Mouse (Mus musculus): ENCODE data around the gene Rapgef4.

Rapgef4 gene

DNA sequence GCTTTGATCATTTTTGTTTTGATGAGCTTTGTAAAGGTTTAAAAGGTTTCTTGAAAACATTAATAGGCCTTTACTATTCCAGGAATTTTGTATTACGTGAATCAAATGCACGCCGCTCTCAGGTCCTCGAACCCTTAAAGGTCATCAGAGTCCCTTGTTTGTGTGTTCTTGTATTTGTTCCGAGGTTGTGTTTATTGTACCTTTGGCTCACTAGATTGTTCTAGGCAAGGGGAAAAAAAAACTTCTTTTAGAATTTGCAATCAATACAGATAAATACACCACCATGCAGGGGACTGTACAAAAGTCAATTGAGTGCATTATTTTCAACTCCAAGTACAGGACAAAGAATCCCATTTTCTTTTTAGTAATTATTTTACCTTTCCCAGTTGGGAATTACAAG is 175.4 kb downstream of the Rapgef4 start:
- no peak for DNase-seq

- DNase-seq, result no peak
Observed at GRCm38 (mm10) chr2:72157561-72157960, 176.5 kb downstream of the Rapgef4 start.

DNA sequence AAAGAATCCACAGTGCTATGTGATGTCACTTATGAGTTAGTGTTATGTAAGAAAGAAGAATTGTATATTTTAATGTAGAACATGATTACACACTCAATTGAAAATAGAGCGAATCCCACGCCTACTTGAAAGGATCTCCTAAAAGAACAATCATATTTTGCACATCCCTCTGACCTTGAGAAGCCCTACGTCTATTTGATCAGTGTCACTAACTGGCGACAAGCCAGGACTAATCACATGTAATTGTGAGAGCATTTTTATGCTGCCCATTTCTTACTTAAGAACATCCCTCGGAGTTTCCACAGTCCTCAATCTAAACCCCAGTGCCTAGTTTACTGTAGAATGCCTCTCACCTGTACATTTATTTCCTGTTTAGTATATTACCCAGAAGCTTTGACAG is 177.0 kb downstream of the Rapgef4 start:
- no peak for DNase-seq

DNA sequence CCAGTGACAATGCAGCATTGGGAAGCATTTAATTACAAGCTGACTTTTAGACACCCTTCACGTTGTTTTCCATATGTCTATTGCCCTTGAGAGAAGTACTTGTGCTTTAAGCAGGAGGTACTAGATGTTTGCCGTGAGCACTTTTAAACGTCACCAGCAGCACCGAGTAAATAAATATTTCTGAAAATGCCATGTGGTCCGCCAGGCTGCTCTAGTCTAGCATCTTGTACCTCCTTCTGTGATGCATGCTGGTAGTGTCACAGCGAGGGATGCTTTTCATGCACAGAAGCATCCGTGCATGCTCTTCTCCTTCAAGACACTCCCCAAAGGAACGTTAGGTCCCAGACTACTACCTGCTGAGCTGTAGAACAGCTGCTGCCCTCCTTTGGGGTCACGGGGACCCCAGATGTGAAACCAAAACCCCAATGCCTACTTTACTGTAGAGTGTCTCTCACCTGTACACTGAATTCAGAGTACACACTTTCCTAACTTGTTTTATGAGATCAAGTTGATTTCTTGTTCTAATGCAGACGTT is 177.7 kb downstream of the Rapgef4 start:
- no peak for DNase-seq

- no peak for DNase-seq
Observed at GRCm38 (mm10) chr2:72159281-72159680, 178.2 kb downstream of the Rapgef4 start.

DNA sequence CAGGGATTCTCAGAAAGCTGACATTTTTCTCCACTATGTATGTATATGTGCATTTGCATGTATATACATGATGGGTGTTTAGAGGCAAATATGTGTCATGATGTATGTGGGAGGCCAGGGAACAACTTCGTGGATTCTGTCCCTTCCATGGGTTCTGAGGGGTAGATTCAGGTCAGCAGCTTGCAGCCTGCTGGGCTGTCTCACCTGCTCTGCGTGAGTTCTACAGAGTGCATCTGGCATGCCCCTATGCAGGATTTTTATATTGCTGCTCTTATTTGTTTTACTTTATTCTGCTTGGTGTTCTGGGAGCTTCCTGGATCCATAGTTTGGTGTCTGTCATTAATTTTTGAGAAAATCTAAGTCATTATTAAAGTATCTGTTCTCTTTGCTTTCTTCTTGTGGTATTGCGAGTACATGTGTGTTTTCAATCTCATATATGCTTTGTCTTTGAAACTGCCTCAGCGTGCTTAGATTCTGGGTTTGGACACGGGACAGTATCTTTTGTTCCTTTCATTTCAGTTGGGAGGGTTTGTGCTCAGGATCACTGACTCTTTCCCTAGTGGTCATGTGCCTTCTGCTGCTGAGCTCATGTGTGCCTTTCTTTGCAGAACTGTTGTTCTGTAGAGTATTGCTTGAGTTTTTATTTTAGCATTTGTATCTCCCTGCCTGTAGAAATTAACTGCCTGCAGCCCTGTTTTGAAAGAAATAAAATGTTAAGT is 184.3 kb downstream of the Rapgef4 start:
- DNase-seq, result no peak

DNA sequence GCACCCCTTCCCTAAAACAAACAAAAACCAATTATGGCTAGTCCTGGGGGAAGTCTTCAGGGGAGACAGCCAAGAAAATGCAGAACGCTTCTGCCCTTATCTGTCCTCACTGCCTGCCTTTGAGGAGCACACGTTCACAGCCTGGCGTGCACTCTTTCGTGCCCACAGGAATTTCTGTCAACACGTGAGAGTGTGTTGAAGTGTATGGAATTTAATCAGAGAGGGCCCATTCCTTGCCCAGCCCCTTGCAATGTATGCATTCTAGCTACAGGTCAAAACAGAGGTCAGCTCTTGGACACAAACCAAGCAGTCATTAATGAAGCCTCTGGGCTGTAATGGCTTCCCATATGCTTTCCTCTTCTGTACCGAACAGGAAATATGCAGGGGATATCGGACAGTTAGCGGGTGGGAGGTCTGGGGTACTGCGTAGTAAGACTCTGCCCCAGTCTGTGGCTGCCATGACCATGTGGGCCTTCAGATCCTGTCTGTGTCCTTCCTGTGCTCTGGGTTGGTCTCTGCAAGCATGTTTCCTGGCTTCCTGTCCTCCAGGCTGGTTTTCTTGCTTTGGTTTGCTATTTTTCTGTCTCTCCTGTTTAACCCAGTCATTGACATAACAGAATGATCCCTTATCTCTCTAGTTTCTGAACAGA is 188.5 kb downstream of the Rapgef4 start:
- DNase-seq, result no peak

DNA sequence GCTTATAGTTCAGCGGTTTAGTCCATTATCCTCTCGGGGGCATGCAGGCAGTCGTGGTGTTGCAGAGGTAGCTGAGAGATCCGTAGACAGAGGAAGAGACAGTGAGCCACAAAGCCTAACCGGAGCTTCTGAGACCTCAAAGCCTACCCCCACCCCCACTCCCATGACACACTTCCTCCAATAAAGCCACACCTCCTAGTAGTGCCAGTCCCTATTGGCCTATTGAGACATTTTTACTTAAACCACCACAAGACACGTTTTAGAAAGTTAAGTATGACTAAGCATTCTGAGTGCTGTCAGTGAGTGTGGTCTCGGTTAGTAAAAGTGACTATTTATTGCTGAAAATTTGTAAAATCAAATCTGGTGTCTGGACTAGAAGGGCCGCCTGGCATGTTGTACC is 189.5 kb downstream of the Rapgef4 start:
- DNase-seq, result no peak

- DNase-seq, result no peak
Observed at GRCm38 (mm10) chr2:72171204-72171603, 190.2 kb downstream of the Rapgef4 start.

DNA sequence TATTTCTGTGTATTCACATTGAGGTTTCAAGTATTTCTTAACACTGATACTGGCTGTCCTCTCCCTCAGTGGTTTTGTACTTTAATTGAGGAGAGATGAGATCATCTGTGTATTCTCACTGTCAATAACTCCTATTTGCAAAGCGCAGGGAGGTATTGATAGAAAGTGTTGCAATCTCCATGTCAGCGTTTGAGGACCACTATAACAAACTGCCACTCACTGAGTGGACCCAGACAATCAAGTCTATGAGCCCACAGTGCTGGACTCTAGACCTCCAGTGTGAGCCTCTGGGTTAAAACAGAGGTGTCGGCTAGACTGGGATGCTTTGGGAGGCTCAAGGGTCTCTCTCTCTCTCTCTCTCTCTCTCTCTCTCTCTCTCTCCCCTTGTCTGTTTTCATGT is 192.0 kb downstream of the Rapgef4 start:
- no peak for DNase-seq

GRCm38 (mm10) chr2:72173844-72174243 is 192.8 kb downstream of the Rapgef4 start:
- DNase-seq, result no peak

DNA sequence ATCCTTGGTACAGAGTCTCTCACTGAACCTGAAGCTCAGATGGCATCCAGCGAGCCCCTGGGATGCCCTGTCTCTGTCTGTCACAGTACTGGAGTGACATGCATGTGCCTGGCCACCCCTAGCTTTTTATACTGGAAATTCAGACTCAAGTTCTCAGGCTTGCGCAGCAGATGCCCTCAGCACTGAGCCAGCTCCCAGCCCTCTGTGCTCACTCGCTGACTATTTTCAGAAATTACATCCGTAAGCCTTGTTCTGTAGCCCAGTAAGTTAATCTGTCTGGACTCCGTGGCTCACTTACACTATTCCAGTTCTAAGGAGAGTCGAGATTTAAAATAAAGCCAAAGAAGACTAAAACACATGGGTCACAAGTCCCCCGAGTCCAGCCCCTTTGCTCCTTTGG is 194.5 kb downstream of the Rapgef4 start:
- DNase-seq, result no peak

GRCm38 (mm10) chr2:72175971-72176370 is 194.9 kb downstream of the Rapgef4 start:
- DNase-seq, result no peak

GRCm38 (mm10) chr2:72177214-72178023 is 196.4 kb downstream of the Rapgef4 start:
- no peak for DNase-seq

- no peak for DNase-seq
Observed at GRCm38 (mm10) chr2:72178025-72178424, 197.0 kb downstream of the Rapgef4 start.

- no peak for DNase-seq
Observed at GRCm38 (mm10) chr2:72178515-72178914, 197.5 kb downstream of the Rapgef4 start.

DNA sequence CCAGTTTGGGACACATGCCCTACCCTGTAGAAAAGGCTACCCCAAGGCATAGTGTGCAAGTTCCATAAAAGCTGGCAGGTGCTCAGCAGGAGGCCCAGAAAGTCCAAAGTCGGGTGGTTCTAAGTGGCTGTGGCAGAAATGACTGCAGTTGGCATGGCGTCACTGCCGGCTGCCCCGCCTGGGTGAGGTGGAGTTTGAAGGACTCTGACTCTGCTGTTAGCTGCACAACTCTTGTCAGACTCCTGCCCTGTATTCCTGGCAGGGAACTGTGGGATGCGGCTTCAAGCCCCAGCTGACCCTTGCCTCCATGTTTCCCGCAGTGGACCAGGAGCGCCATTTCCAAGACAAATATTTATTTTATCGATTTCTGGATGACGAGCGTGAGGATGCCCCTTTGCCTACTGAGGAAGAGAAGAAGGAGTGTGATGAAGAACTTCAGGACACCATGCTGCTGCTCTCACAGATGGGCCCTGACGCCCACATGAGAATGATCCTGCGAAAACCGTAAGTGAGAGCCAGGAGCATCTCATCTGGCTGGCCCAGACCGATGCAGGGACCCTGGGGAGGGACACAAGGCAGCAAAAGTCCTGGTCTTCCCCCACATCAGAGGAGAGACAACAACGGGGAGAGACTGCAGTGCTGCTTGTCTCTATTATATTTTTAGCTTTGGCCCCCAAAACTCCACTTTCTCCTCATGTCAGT is 198.7 kb downstream of the Rapgef4 start:
- DNase-seq, result no peak

GRCm38 (mm10) chr2:72181443-72181842 is 200.4 kb downstream of the Rapgef4 start:
- DNase-seq, result no peak

DNA sequence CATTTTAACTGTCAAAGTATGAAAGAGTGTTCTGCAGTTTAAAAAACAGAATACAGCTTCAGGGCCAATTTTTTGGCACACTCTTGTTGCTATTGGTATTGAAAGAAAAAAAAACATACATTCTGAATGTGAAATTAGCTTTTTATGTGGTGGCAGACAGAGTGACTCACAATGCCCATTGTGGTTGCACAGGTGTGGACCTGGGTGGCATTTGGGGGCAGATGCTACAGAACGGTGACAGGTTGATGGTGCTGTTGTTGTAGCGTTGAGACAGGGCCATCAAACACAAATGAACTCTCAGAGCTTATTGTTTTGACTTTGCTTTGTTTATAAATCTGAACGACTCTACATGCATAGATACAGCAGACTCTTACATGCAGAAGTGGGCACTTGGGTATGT is 202.7 kb downstream of the Rapgef4 start:
- DNase-seq, result no peak

- no peak for DNase-seq
Observed at GRCm38 (mm10) chr2:72196190-72196965, 215.3 kb downstream of the Rapgef4 start.

DNA sequence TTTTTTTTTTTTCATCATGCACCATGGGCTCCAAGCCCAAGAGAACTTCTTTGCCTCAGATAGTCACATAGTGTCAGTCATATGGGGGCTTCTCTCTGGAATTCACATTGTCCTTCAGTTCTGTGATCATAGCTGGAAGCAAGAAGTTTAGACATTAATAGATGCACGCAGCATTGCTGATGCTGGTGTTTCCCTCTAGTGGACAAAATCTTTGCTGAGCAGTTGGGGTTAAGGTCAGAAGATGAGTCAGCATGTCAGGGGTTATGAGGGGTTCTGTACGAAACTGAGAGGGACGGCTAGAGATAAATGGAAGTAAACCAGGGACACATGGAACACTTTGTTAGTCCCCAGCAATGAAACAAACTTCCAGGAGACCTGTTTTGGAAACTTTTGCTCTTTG is 216.0 kb downstream of the Rapgef4 start:
- no peak for DNase-seq

- no peak for DNase-seq
Observed at GRCm38 (mm10) chr2:72199451-72199850, 218.4 kb downstream of the Rapgef4 start.

All from right cerebral cortex, postnatal 14 days (tissue).